Mouse (Mus musculus) bone marrow macrophage, adult 2 months (primary cell): ENCODE data around the gene Cant1.
"Not testable (repeated sequence)": the region's sequence is repeated elsewhere in the genome, so short reads cannot be mapped to it uniquely, and the experiment has no call there.

ENCODE experiments used
- CTCF ChIP-seq: IDR thresholded peaks from 2 replicates; pipeline ENCODE4 v1.5.1; 2012; ENCODE audit warnings: low read depth, mild to moderate bottlenecking, low read length, moderate library complexity
- POLR2A ChIP-seq: IDR thresholded peaks from 2 replicates; pipeline ENCODE4 v1.6.1; 2012; ENCODE audit warnings: mild to moderate bottlenecking, low read depth, low read length, borderline replicate concordance

DNA sequence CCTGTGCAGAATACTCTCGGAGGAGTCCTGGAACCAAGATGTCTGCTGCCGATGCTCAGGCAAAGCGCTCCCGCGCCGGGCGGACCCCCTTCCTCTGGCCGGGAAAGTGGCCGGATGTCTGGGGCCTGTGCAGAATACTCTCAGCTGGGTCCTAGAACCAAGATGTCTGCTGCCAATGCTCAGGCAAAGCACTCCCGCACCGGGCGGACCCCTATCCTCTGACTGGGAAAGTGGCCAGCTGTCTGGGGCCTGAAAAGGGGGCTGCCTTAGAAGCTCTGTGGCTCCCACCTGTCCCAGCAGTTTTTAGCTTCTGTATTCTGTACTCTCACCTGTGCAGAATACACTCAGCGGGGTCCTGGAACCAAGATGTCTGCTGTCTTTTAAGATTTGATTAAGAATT is 31.1 kb downstream of the Cant1 start:
- not testable (repeated sequence) for TF ChIP-seq CTCF, POLR2A
